Mouse (Mus musculus) kidney, adult 9 months (tissue): ENCODE measurements at regions not wholly inside any gene's neighbourhood (a gene's known extent, or its start where the extent isn't known, plus 50 kb on each side); places are given as distances from the start of the nearest gene placed in this dataset.

Experiments
- DNase-seq: peaks from one replicate; pipeline ENCODE4 v3.0.0; 2022

GRCm38 (mm10) chr14:103458340-103458739 is 54.8 kb upstream of the Scel start:
- DNase-seq, result no peak

- DNase-seq, result no peak
Measured at GRCm38 (mm10) chr14:103456106-103456505, 57.0 kb upstream of the Scel start.

GRCm38 (mm10) chr14:103450756-103451155 is 62.4 kb upstream of the Scel start:
- DNase-seq, result no peak

DNA sequence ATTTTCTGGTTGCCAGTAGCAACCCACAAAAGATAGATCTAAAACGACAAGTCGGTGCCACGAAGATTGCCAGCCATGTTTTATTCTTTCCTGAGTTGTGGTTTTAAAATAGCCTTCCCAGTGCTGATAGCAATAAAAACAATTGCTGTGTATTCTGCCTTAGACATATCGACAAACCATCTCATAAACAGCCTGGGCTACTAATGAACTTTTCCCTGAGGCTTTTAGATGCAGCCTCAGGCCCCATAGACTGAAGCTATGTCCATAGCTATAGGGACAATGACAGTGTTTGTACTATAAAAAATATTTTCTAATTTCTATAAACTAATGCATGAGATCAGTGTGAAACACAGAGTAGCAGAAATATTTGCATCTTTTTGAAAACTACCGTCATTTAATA is 63.7 kb upstream of the Scel start:
- no peak for DNase-seq

DNA sequence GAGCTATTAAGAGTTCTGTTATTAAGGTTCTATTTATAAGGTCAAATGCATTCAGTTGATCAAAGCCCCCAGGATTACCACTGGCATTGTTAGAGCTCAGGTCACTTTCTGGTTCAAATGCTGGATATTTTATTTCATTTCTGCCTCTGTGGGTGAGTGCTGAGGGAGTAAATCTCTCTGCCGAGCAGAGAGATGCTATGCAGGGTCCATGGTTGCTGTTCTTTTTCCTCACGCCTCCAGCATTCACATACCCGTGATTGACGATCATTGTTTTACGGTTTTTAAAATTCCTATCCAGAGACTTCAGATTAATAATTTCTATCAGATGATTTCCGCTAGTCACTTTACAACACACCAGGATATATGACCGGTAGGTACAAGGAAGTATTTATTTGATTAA is 64.1 kb upstream of the Scel start:
- no peak for DNase-seq

- DNase-seq, result peak; percentile 21
Measured at GRCm38 (mm10) chr14:103446671-103447070, 66.5 kb upstream of the Scel start.

- DNase-seq, result no peak
Measured at GRCm38 (mm10) chr14:103441454-103442065, 71.6 kb upstream of the Scel start.

DNA sequence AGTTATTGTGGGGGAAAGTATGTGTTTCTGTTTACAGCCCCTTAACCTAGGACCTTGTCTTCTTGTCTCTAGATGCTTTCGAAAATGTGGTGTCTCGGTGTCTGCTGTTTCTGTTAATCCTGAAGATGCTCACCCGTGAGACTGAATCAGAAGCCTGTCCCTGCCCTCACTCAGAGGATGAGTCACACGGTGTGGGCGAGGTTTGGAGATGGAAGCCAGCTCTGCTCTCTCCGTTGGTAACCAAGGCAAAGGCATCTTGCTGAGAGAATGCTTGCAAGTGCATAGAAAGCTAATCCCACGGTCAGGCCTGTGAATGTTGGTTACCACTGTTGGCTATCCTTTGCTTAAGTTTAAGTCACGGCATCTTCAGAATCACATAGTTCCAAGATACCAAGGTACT is 72.9 kb upstream of the Scel start:
- DNase-seq, result no peak

- DNase-seq, result peak; percentile 7
Measured at GRCm38 (mm10) chr14:103434218-103434617, 78.9 kb upstream of the Scel start.

- no peak for DNase-seq
Measured at GRCm38 (mm10) chr14:103433106-103433505, 80.0 kb upstream of the Scel start.

- no peak for DNase-seq
Measured at GRCm38 (mm10) chr14:103427873-103428272, 81.3 kb upstream of the Mycbp2 start.

GRCm38 (mm10) chr14:103421305-103421822 is 74.8 kb upstream of the Mycbp2 start:
- no peak for DNase-seq

DNA sequence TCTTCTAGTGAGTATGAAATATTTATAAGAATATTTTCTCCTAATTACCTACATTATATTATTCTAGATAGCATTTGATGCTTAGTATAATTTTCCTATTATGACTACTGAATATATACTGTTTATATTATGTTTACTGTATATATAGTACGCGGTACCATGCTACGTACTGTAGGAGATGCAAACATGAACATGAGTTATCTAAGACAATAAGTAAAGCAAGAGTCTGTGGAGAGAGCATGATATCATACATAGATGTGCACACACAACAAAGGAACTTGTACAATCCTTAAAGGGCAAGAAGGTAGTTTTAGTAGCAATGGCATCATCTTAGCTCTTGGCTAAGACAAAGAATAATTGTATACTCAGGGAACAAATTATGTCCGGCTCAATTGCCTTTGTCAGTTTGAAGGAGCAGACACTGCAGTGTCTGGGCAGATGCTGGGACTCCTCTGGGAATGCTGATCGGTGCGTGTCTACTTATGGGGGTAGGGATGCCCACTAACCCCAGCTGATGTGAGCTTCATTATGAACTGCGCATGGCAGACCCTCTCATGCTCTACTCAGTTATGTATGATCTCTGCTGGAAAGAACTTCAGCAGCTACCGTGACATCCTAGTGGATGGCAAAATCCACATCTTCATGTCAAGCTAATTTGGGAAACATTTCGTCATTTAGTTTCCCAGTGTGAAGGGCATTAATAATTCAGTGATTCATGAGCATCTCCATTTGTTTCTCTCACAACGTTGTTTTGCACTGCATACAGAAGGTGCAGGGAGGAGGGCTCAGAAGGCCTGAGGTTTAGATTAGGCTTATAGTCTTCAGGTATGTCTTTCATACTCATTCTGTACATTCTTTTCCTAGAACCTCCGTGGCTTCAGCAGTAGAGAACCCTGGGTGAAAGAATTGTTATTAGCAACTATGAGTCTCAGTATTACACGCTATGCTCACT is 70.8 kb upstream of the Mycbp2 start:
- DNase-seq, result no peak

DNA sequence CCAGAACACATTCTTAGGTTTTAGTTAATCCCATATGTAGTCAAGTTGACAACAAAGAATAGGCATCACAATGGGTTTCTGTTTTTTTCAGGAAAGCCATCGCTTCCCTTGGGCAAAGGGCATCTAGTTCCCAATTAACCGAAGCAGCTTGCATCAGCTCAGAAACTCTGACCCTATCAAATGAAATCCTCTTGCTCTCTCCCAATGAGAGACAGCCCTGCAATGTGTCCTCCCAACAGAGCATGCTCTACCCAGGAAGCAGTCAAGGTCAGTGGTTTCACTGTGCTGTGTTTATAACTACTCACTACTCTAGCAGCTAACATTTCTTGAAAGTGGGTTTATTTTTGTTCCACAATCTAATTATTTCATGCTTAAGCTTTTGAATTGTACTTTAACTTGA is 58.0 kb upstream of the Mycbp2 start:
- peak; percentile 83 for DNase-seq

DNA sequence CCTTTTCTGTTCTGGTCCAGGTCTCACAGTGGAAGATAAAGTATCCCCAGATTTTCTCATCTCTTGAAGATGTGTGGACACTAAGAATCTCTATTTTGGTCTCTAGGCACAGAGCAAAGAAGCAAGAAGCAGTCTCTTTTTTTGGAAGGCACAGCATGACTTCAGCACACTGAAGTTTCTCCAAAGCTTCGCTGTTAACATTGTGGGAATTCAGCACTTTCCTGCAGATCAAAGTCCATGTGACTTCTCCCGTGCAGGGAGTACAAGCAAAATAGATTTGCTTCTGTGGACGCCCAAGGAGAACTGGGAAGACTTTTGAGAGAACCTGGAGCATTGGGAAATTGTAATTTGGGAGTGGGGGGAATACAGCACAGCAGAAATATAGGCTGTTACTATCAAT is 56.4 kb upstream of the Mycbp2 start:
- DNase-seq, result peak; percentile 77

DNA sequence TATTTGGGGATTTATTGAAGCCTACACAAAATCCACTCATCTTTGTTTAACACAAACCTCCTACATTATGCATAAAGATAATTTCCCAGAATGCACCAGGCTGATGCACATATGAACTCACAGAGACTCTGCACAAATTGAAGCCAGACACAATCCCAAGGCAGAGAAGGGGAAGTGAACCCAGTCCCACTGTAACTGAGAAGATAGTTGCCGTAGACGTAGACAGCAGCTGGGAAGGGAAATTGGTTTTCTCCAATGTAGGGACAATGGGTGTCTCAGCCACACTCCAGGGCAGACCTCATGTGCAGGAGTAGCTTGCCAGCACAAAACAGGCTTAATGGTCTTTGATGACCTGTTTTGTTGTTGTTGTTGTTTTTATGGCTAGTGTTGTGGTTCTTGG is 55.4 kb upstream of the Mycbp2 start:
- no peak for DNase-seq

DNA sequence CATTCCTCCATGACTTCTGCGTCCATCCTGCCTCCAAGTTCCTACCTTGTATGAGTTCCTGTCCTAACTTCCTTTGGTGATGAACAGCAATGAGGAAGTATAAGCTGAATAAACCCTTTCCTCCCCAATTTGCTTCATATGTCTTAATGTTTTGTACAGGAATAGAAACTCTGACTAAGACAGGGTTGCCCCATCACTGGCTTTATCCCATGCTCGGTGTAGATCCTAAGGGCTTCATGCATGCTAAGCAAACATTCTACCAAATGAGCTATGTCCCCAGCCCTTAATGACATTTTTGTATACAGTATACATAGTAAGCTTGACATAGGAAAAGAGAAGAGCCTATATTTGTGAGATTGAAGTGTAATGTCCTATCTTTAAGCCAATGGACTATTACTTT is 54.7 kb upstream of the Mycbp2 start:
- DNase-seq, result no peak

- no peak for DNase-seq
Measured at GRCm38 (mm10) chr14:103398401-103398800, 51.8 kb upstream of the Mycbp2 start.
